ENCODE assay signal across 8 mouse cellular contexts in genomic region chr3:58526408-58526737, GRCm38 (mm10). TPM values are rescaled to one million over a fixed set of nuclear protein-coding genes. Genes with fewer than 3 reads are reported as not detected.
A peak's percentile ranks its signal among the peaks of the same experiment; 100 is the strongest.
DNase-seq lines count a peak whose midpoint lies in the region; ATAC-seq and TF ChIP-seq lines count a peak whose summit lies in the region.

No protein-coding gene starts in this region.

- H3K4me1 ChIP-seq in neural tube, embryonic 11.5 days (ENCODE audit: control insufficient read depth, insufficient read depth, low read length): peaks cover 4% of the 10 kb centered on the region; the same call in 1 of the 2 replicates
- H3K4me1 ChIP-seq in embryonic facial prominence, embryonic 10.5 days: peaks cover 19% of the 10 kb centered on the region
- no peaks in the 10 kb centered on the region for H3K4me1 ChIP-seq in intestine, embryonic 16.5 days (ENCODE audit: control insufficient read depth, insufficient read depth, low read length)
- H3K4me1 ChIP-seq in small intestine, adult 2 months (ENCODE audit: control insufficient read depth, insufficient read depth, insufficient read length, low read length): no peaks in the 10 kb centered on the region

- H3K9me3 ChIP-seq in neural tube, embryonic 11.5 days (ENCODE audit: control insufficient read depth, low read length): no peaks in the 10 kb centered on the region
- H3K9me3 ChIP-seq in embryonic facial prominence, embryonic 10.5 days: no peaks in the 10 kb centered on the region
- H3K9me3 ChIP-seq in intestine, embryonic 16.5 days (ENCODE audit: control insufficient read depth, low read length): no peaks in the 10 kb centered on the region

- WGBS in neural tube, embryonic 11.5 days: 6% methylated on average over 4 of the region's 4 CpGs
- 8% methylated on average over 4 of the region's 4 CpGs for WGBS in embryonic facial prominence, embryonic 10.5 days
- 7% methylated on average over 4 of the region's 4 CpGs for WGBS in intestine, embryonic 16.5 days
- 2% methylated on average over 4 of the region's 4 CpGs for WGBS in small intestine, adult 2 months

- H3K27ac ChIP-seq in neural tube, embryonic 11.5 days (ENCODE audit: low read depth, low read length): peak overlapping the region; percentile 86; the same call in 1 of the 2 replicates
- peak overlapping the region; percentile 97 for H3K27ac ChIP-seq in embryonic facial prominence, embryonic 10.5 days (replicated peaks)
- peak overlapping the region; percentile 51; the same call in 1 of the 2 replicates for H3K27ac ChIP-seq in intestine, embryonic 16.5 days (ENCODE audit: low read length)
- peak overlapping the region; percentile 37; the same call in 1 of the 2 replicates for H3K27ac ChIP-seq in small intestine, adult 2 months (ENCODE audit: insufficient read depth, low read depth, low read length)

- H3K4me2 ChIP-seq in neural tube, embryonic 11.5 days (ENCODE audit: low read depth): peak overlapping the region; percentile 74
- peak overlapping the region; percentile 74 for H3K4me2 ChIP-seq in intestine, embryonic 16.5 days (ENCODE audit: low read depth, low read length)

- intact Hi-C loops in gastrocnemius, postnatal 36 days (cut with DNase I): loop anchor here (2.0 to 10.0 kb wide), 2 partner anchors 50 to 112 kb away; partner anchors contain the start of genes Selenot and Tsc22d2

- H3K27me3 ChIP-seq in neural tube, embryonic 11.5 days (ENCODE audit: control insufficient read depth, insufficient read depth, low read length): no peaks in the 10 kb centered on the region
- no peaks in the 10 kb centered on the region for H3K27me3 ChIP-seq in embryonic facial prominence, embryonic 10.5 days (replicated peaks; ENCODE audit: low read depth, poor library complexity, severe bottlenecking)
- no peaks in the 10 kb centered on the region for H3K27me3 ChIP-seq in intestine, embryonic 16.5 days (replicated peaks; ENCODE audit: control insufficient read depth, insufficient read depth, low read length)
- H3K27me3 ChIP-seq in small intestine, adult 2 months (ENCODE audit: control insufficient read depth, insufficient read depth, low read length): no peaks in the 10 kb centered on the region

- no peak for ATAC-seq in neural tube, embryonic 11.5 days (ENCODE audit: insufficient read depth, low FRiP score, low TSS enrichment)
- ATAC-seq in intestine, embryonic 16.5 days: no peak
- ATAC-seq in inflammation-experienced regulatory T-cells, adult 6 months: no peak

- H3K4me3 ChIP-seq in neural tube, embryonic 11.5 days (ENCODE audit: low read depth, low read length): peak overlapping the region; percentile 91
- peak overlapping the region; percentile 99 for H3K4me3 ChIP-seq in embryonic facial prominence, embryonic 10.5 days
- peak overlapping the region; percentile 98 for H3K4me3 ChIP-seq in intestine, embryonic 16.5 days (ENCODE audit: low read length)
- no peak overlapping the region for H3K4me3 ChIP-seq in small intestine, adult 2 months (ENCODE audit: low read depth, low read length)

- peak overlapping the region; percentile 79 for H3K9ac ChIP-seq in neural tube, embryonic 11.5 days (ENCODE audit: low read length)
- peak overlapping the region; percentile 64 for H3K9ac ChIP-seq in intestine, embryonic 16.5 days (ENCODE audit: low read depth, low read length)

- TF ChIP-seq CTCF in small intestine, adult 2 months (IDR thresholded peaks at IDR 0.05; ENCODE audit: extremely low read depth, insufficient read length, insufficient replicate concordance, low read depth, low read length): no peak

- DNase-seq in neural tube, embryonic 11.5 days (ENCODE audit: low spot score): no peak
- DNase-seq in neural tube, embryonic 10.5 days (ENCODE audit: extremely low spot score, low spot score): no peak
- no peak for DNase-seq in embryonic facial prominence, embryonic 10.5 days (ENCODE audit: low spot score)
- no peak for DNase-seq in gastrocnemius, postnatal 36 days
- DNase-seq in ovary, postnatal 14 days (ENCODE audit: low spot score): no peak

- no peak for TF ChIP-seq POLR2A in small intestine, adult 2 months (IDR thresholded peaks at IDR 0.05; ENCODE audit: low read depth, low read length)

- H3K36me3 ChIP-seq in neural tube, embryonic 11.5 days (ENCODE audit: control insufficient read depth, insufficient read depth, low read length): peaks cover 2% of the 10 kb centered on the region; the same call in 1 of the 2 replicates
- H3K36me3 ChIP-seq in embryonic facial prominence, embryonic 10.5 days (replicated peaks): peaks cover 35% of the 10 kb centered on the region
- peaks cover 1% of the 10 kb centered on the region; the same call in 1 of the 2 replicates for H3K36me3 ChIP-seq in intestine, embryonic 16.5 days (ENCODE audit: control insufficient read depth, insufficient read depth, low read length)
- H3K36me3 ChIP-seq in small intestine, adult 2 months (ENCODE audit: control insufficient read depth, insufficient read depth, low read length): peaks cover 17% of the 10 kb centered on the region

RNA-seq across cellular contexts. Expression of gene Serp1, which starts 0.7 kb away (rescaled TPM):
- polyA plus RNA-seq in neural tube, embryonic 11.5 days (2014; fragmentation: Nextera tagmentation; extraction: Ambion mirVana): 148 and 151 TPM in 2 replicates
- 144 and 146 TPM in 2 replicates for polyA plus RNA-seq in embryonic facial prominence, embryonic 10.5 days (2016; fragmentation: Nextera tagmentation; extraction: Ambion mirVana)
- 198 and 212 TPM in 2 replicates for polyA plus RNA-seq in intestine, embryonic 16.5 days (2015; fragmentation: Nextera tagmentation; extraction: Ambion mirVana)
- polyA plus RNA-seq in small intestine, adult 2 months (2012; rRNA removed): 62.4 and 73.5 TPM in 2 replicates
- 10 to 100 TPM; 40.4 to 51.7 (median 46.0) TPM for polyA plus RNA-seq in inflammation-experienced regulatory T-cells, adult 6 months (2017; shearing (Covaris generic))
- total RNA-seq in gastrocnemius, postnatal 36 days (2021): 1 to 10 TPM; 6.5 to 7.1 TPM

RNA-seq across cellular contexts. Expression of gene Eif2a, which starts 0.8 kb away (rescaled TPM):
- polyA plus RNA-seq in neural tube, embryonic 11.5 days (2014; fragmentation: Nextera tagmentation; extraction: Ambion mirVana): 57.4 and 67.3 TPM in 2 replicates
- 57.4 and 58.9 TPM in 2 replicates for polyA plus RNA-seq in embryonic facial prominence, embryonic 10.5 days (2016; fragmentation: Nextera tagmentation; extraction: Ambion mirVana)
- 47.6 and 49.6 TPM in 2 replicates for polyA plus RNA-seq in intestine, embryonic 16.5 days (2015; fragmentation: Nextera tagmentation; extraction: Ambion mirVana)
- polyA plus RNA-seq in small intestine, adult 2 months (2012; rRNA removed): 0.76 and 1.8 TPM in 2 replicates
- polyA plus RNA-seq in inflammation-experienced regulatory T-cells, adult 6 months (2017; shearing (Covaris generic)): 10 to 100 TPM; 63.0 to 73.7 (median 67.5) TPM
- 10 to 100 TPM; 39.1 to 47.1 TPM for total RNA-seq in gastrocnemius, postnatal 36 days (2021)

RNA-seq across cellular contexts. Expression of gene Selenot, which starts 50.1 kb away (rescaled TPM):
- 25.6 and 28.1 TPM in 2 replicates for polyA plus RNA-seq in neural tube, embryonic 11.5 days (2014; fragmentation: Nextera tagmentation; extraction: Ambion mirVana)
- 13.5 and 15.4 TPM in 2 replicates for polyA plus RNA-seq in embryonic facial prominence, embryonic 10.5 days (2016; fragmentation: Nextera tagmentation; extraction: Ambion mirVana)
- polyA plus RNA-seq in intestine, embryonic 16.5 days (2015; fragmentation: Nextera tagmentation; extraction: Ambion mirVana): 20.5 and 20.8 TPM in 2 replicates
- 14.9 and 18.7 TPM in 2 replicates for polyA plus RNA-seq in small intestine, adult 2 months (2012; rRNA removed)
- polyA plus RNA-seq in inflammation-experienced regulatory T-cells, adult 6 months (2017; shearing (Covaris generic)): 10 to 100 TPM; 30.3 to 45.6 (median 39.6) TPM
- 100 to 1,000 TPM; 110 to 115 TPM for total RNA-seq in gastrocnemius, postnatal 36 days (2021)

Comparison
In these comparisons a context has a peak if more than half of its experiments do, and no peak if none do; other contexts are left out.
1. H3K27ac ChIP-seq: peak in every context shown above with its lines; median percentile 97 in embryonic facial prominence, embryonic 10.5 days; 86 in neural tube, embryonic 11.5 days; 51 in intestine, embryonic 16.5 days; 37 in small intestine, adult 2 months.
2. RNA of gene Eif2a, which starts 0.8 kb away (polyA plus RNA-seq): 63.0 to 73.7 TPM in inflammation-experienced regulatory T-cells, adult 6 months, 57.4 to 58.9 TPM in embryonic facial prominence, embryonic 10.5 days, 57.4 to 67.3 TPM in neural tube, embryonic 11.5 days and 47.6 to 49.6 TPM in intestine, embryonic 16.5 days; 0.76 to 1.8 TPM in small intestine, adult 2 months; every median in the first group is over 10 times any median in the second.